Mouse (Mus musculus) gastrocnemius, adult 8-10 months (tissue): ENCODE measurements around the gene Fam124a. TPM values are rescaled to one million over a fixed set of nuclear protein-coding genes. Genes with fewer than 3 reads are reported as not detected.
"Not testable (repeated sequence)": the region's sequence is repeated elsewhere in the genome, so short reads cannot be mapped to it uniquely, and the experiment has no call there.

Source experiments
- DNase-seq, 2 experiments: peaks; one replicate each; pipeline ENCODE4 v3.0.0; 2022; ENCODE audit warnings: low spot score in 2 of 2
- total RNA-seq, 4 experiments: library from RNA; stranded (reverse); gene quantifications; 2 replicates each; pipeline ENCODE4 v1.2.4; 2022

Fam124a gene
- 1 to 10 TPM in 3 of 4 experiments, under 1 TPM in 1; 0.94 to 2.3 (median 1.6) TPM for total RNA-seq

DNA sequence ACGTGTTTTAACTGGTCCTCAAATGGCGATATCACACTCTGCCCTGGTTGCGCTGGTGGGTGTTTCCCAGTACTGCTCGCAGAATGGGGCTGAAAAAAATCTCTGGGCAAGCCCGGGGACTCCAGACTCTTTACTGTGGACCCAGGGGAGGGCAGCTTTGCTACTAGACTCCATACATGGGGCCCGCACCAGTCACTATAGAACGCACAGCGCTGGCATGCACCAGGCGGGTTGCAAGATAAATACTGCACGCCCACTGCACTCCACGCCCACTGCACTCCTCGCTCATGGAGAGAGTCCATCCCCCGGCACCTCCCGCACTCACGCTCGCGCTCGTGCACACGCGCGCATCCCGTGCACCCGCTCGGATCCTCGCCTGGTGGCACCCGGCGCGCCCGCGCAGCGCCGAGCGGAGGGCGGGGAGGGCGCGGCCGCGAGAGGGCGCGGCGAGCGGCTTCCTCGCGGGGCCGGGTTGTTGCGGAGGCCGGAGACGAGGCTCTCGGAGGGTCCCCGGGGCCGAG lies at the start of gene Fam124a:
TSS of gene Fam124a (plus strand) at position 429 of the 521 bp plus-strand sequence.
- DNase-seq, result peak; percentile 37 to 61

DNA sequence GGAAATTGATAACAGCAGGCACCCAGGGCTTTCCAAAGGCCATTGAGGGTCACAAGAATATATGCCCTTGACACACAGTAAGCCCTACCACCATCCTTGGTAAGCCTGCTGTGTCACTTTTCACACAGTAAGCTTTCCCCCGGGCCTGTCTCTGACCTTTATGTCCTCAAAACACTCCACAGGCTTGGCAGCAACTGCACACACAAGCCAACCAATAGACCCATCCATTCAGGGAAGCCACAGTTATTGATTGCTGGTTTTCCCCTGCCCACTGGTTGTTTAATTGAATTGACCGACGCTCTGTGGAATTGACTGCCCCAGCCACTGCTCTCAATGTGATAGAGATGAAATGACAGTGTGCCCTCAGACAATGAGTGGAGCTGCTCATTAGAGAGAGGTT lies 49.3 kb upstream of the Fam124a start:
- DNase-seq, result no peak

DNA sequence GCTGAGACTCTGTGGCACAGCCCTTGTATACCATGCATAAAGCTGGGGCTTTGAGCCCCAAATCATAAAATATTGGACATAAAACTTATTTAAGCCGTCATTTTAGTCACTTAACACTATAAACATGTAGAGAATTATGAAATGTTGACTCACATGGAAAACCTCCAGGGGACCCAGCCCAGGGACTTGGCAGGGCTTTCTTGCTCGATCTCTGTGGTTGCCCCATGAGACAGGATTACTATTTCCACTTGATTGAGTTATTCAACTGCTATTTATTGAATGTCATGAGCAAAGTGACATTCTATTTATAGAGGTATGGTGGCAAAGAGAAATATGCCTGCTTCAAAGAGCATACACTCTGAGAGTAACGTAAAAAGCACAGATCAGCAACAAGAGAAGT lies 46.2 kb upstream of the Fam124a start:
- peak; percentile 47 to 55 for DNase-seq

DNA sequence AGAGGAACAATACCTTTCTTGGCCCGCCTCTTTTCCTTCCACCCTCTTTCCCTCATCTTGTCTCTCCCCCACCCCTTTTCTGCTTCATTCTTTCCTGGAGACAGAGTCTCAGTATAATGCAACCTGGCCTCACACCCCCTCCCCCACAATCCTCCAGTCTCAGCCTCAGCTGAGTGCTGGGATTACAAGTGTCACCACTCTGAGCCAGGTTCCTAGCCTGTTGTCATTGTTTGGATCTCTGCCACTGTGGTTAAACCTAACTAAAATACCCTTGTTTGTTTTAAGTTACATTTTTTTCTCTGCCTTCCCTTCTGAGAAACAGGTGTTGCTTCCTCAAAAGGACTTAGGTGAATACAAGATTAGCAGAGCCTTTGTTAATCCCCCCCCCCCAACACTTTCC lies 42.7 kb upstream of the Fam124a start:
- DNase-seq, result no peak

- DNase-seq, result no peak
Observed at GRCm38 (mm10) chr14:62530951-62531350, 24.6 kb upstream of the Fam124a start.

GRCm38 (mm10) chr14:62536127-62536526 lies 19.4 kb upstream of the Fam124a start:
- peak in 1 of 2 experiments; percentile 37 for DNase-seq

- DNase-seq, result no peak
Observed at GRCm38 (mm10) chr14:62536988-62537387, 18.5 kb upstream of the Fam124a start.

DNA sequence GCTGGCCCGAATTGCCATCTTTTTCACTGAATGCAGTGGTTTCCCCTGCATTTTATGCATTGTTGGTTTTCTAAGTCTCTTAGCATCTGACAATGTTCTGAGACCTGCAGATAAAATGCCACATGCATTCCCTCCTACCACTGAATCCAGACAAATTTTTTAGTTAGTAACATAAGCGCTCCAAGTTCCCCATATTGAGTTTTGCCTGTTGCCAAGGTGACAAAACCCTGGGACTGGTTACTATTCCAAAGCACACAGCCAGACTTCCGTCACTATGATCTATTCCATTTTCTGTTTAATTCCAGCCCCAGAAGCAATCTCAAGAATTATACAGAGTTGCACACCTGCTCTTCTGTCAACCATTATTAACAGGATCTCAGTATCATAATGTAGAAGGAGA lies 15.7 kb upstream of the Fam124a start:
- DNase-seq, result no peak

DNA sequence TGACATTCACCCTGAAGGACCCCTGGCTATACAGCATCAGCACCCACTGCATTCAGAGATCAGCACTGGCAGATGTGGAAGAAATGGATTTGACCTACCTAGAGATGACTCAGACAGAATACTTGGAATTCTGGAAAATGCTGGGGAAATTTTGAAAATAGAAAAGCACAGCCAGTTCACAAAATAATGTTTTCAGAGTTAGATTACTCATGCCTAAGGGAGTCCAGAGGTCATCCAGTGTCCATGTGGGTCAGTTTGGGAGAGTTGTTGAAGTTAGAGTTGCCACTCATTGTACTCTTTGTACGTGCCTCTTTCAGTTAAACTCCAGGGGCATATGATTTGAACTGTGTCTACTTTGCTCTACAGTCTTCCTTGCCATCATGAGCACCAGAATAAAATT lies 13.8 kb upstream of the Fam124a start:
- no peak for DNase-seq

- DNase-seq, result no peak
Observed at GRCm38 (mm10) chr14:62546296-62546695, 9.2 kb upstream of the Fam124a start.

GRCm38 (mm10) chr14:62546746-62547145 lies 8.8 kb upstream of the Fam124a start:
- no peak for DNase-seq

- no peak for DNase-seq
Observed at GRCm38 (mm10) chr14:62550121-62550520, 5.4 kb upstream of the Fam124a start.

GRCm38 (mm10) chr14:62552771-62553170 lies 2.8 kb upstream of the Fam124a start:
- no peak for DNase-seq

DNA sequence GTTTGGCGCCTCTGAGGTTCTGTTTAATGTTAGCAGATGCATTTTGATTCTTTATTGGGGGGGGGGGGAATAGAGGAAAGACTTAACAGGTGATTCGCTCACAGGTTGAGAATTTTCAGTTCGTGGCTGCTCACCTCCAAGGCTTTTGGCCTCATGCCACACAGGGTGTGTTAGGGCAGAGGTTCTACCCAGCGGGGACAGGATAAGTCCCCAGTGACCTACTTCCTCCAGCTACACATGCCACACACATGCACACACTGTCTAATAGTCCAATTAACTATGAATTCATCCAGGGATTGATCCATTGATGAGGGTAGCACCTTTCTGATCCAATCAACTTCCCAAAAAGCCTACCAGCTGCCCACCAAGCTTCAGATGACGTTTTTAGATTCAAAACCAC lies 1.8 kb upstream of the Fam124a start:
- DNase-seq, result no peak

GRCm38 (mm10) chr14:62555840-62556810 lies 588 bp downstream of the Fam124a start:
- DNase-seq, result no peak

DNA sequence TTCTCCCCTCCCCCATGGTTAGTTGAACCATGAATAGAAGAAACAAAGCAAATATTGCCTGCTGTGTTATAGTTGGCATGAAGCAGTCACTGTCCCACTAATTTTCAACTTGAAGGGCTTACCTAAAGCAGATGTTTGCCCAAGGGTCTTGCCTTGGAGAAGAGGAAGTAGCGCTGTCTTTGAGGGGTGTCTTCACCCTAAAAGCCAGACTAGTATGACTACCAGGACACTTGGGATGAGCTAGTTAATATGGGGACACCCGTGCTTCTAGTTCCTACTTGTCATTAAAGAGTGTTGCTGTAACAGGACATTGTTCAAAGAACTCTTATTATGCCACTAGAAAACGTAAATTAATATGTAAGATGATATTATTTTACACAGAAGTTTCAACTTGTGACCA lies 1.6 kb downstream of the Fam124a start:
- DNase-seq, result no peak

DNA sequence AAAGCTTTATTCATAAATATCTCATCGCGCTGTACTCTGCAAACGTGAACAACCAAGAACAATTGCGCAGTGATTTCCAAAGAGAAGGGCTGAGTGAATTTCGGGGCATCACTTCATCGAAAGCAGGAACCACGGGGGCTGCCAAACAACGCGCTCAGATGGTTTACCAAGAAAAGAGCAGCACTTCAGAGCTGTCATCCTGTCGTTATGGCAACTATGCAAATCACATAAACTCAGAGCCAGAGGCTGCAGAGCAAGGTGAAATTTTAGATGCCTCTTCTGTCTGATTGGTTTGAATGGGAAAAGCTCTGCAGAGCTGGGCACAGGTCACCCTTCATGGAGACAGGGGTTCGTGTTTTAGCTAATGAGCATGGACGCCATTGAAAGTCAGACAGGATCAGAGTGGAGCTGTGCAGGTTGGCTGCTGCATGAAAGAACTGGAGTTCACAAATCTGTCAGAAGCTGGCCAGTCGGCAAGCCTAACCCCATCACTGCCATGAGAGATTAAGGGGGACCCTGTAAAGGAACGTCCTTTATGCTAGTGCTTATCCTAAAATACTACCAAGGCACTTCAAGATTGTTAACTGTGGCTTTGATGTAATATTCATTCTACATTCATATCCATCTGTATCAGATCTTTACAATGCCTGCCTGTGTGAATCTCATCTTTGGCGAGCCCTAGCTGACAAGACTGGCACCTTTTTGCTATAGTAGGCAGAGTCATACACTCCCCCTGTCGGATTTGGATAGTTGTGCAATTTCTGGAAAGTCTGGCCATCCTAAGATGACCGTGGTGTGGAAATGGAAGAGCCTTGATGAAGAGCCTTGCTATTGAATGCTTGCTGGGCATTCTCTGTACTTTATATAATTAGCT lies 6.6 kb downstream of the Fam124a start:
- DNase-seq, result no peak

GRCm38 (mm10) chr14:62563679-62564078 lies 8.1 kb downstream of the Fam124a start:
- DNase-seq, result no peak

DNA sequence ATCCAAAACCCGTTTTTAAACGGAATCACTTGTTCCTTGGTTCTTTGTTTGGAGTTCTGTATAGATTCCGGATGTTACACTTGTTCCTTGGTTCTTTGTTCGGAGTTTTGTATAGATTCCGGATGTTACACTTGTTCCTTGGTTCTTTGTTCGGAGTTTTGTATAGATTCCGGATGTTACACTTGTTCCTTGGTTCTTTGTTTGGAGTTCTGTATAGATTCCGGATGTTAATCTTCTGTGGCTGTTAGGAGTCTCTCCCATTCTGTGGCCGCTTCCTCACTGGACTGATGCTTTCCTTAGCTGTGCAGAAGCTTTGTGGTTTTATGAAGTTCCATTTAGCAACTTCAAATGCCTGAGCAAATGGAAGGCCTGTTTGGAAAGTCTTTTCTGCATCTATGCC lies 11.3 kb downstream of the Fam124a start, which contains the start of gene Gm4131:
TSS of gene Gm4131 (minus strand) at position 101 of the 400 bp plus-strand sequence.
- not testable (repeated sequence) for DNase-seq

DNA sequence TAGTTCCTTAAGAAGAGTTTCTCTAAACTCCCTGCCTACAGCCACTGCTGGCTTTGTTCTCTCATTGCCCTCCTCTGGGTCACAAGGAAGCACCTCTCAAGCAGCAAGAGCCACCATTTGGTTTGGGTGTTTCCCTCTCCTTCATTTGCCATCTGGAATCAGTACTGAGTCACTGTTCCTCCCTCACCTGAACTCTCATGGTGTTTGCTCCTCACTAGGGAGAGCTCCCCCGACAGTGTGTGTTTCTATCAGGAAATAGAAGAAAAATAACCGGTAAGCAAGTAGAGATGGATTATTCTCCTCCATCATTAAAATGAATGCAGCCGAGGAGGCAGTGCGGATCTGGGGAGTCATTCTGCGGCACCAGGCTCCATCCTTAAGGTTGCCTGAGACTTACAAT lies 13.9 kb downstream of the Fam124a start:
- no peak for DNase-seq

DNA sequence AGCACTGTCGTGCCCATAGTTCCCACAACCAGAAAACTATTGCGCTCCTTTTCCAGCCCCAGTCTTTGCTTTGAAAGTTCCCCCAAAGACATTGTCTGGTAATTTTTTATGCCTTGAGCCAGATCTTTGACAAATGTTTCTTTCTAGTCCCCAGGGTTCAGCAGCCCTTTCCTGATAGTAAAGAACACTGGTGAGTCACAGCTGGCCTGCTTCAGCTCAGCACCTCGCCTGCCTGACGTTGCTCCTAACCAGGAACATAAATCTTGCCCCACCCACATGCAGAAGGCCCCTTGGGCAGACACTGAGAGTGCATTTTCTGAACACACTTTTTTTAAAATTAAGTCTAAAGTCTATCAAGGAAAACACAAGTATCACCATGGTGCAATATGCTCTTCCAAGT lies 14.8 kb downstream of the Fam124a start:
- no peak for DNase-seq

DNA sequence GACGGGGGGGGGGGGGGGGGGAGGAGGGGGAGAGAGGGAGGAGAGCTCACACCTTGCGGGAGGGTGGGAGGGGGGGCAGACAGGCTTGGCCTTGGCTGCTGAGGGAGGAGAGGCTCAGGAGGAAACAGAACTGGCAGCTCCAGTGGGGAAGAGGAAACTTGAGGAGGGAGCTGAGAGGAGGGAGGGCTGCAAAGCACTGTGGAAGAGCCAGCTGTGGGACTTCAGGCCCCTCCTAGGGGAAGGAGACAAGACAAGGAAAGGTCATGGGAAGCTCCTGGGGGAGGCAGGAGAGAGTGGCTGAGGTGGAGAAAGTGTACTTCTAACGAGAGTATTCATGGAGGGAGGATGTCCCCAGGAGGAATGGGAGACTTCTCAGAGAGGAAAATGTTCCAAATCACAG lies 17.9 kb downstream of the Fam124a start:
- no peak for DNase-seq
